Mouse (Mus musculus) C2C12 (cell line): ENCODE results near the gene Dhx29.
"Not testable (repeated sequence)": the region's sequence is repeated elsewhere in the genome, so short reads cannot be mapped to it uniquely, and the experiment has no call there.

Source experiments
- CTCF ChIP-seq: IDR thresholded peaks from one replicate; pipeline ENCODE4 v1.5.1; 2011; ENCODE audit not compliant: control insufficient read depth, insufficient read depth, insufficient read length
- MAX ChIP-seq: IDR thresholded peaks from one replicate; pipeline ENCODE4 v1.6.1; 2011; ENCODE audit warnings: mild to moderate bottlenecking, control low read depth

DNA sequence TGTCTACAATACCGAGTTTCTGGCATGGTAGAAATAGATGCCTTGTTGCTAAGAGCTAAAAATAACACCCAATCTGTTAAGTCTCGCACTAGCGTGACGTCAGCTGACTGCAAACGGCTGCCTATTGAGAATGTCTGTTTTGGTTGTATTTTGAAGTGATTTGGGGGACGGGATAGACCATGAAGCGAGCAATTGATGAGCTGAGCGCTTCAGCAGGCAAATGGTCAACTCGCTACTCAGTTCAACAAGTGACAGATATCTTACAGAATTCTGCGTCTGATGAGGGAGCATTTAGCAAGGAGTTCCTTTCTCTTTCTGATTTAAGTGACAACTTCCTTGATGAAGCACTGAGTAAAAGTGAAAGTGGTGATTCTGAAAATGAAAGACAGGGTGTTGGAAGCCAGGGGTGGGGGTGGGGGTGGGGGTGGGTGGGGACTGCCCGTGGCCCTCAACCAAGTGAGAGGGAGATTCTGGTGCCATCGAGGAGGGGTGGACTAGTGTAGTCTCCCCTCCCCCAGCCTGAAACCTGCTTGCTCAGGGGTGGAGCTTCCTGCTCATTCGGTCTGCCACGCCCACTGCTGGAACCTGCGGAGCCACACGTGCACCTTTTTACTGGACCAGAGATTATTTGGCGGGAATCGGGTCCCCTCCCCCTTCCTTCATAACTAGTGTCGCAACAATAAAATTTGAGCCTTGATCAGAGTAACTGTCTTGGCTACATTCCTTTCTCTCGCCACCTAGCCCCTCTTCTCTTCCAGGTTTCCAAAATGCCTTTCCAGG lies 86.1 kb downstream of the Dhx29 start:
- TF ChIP-seq CTCF, MAX: not testable (repeated sequence)
